Mouse (Mus musculus): ENCODE results near the gene Eml6.

The Eml6 gene

DNA sequence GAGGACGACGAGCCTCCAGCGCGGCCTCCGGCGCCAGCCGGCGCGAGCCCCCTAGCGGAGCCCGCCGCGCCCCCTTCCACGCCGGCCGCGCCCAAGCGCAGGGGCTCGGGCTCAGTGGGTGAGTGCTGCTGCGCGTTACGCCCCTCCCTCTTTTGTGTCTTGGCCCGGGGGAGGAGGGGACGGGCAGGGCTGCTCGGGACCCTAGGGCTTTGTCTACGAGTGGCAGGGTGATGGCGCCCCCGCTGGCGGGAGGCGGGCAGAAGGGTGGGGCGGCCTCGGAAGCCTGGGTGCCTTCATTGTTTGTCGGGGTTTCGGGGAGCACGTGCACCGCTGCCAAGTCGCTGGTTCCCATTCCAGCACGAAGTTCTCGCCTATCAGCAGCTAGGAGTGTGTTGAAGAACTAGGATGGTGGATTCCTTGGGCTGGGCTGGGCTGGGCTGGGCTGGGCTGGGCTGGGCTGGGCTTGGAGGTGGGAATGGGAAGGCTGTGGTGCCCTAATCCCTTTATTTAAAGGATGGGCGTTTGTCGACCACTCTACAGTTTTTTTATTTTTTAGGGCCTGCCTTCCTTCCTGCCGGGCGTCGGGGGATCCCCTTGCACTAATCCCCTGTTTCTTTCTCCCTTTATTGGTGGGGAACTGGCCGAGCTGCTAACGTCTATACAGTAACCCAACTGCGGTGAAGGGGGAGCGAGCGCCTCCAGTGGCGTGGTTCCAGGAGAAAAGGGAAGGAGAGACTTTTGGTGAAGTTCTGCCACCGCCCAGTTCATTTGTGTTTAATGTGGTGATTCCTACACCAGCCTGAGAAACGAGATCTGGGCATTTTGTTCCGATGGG is 332.0 kb downstream of the Eml6 start:
- CTCF ChIA-PET = interaction anchor here (1.3 kb wide), 1 partner anchor 11 kb away, joined by 3 read pairs; no protein-coding TSS in a partner anchor
